Mouse (Mus musculus) ovary, postnatal 36 days (tissue): ENCODE data around the gene Ccdc134.

Experiments used
- DNase-seq: peaks from one replicate; pipeline ENCODE4 v3.0.0; 2022; ENCODE audit warnings: low spot score, mixed read lengths

Gene Ccdc134

DNA sequence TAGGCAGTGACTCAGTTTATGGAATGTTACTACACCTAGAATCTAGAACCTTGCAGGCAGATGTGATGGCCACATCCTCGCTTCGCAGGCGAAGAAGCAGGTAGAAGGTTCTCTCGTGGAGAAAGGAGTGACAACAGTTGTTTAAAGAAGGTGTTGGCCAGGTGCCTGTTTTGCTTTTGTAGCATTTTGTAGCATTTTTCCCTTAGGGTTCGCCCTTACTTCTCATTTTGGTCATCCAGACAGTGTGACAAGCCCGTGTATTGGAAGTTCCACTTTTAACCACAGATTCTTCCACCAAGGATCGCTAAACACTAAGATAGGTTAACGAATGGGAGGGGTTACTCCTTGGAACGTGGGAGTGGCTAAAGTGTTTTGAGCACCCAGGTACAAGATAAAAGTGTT is 20.8 kb downstream of the Ccdc134 start:
- no peak for DNase-seq

- no peak for DNase-seq
Observed at GRCm38 (mm10) chr15:82150042-82150441, 22.3 kb downstream of the Ccdc134 start.

GRCm38 (mm10) chr15:82151176-82151575 is 23.5 kb downstream of the Ccdc134 start:
- DNase-seq = no peak

- no peak for DNase-seq
Observed at GRCm38 (mm10) chr15:82152022-82152421, 24.3 kb downstream of the Ccdc134 start.

DNA sequence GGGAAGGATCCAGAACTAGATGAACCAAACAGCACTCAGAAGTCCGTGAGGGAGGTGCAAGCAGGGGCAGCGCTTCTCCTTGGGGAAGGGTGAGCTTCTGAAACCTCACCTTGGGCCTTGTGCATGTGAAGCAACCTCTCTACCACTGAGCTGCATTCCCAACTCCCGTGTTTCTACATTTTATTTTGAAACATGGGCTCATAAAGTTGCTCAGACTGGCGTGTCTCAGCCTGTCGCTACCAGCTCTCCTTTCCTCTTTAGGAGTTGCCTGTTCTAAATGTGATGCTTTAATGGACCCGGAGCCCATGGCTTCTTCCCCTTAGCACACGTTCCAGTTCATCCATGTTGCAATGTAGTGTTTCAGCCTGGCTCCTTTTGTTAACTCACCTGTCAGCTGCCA is 24.7 kb downstream of the Ccdc134 start:
- no peak for DNase-seq

- DNase-seq = no peak
Observed at GRCm38 (mm10) chr15:82156298-82156697, 28.6 kb downstream of the Ccdc134 start.

GRCm38 (mm10) chr15:82156902-82157301 is 29.2 kb downstream of the Ccdc134 start:
- DNase-seq = no peak

- DNase-seq = no peak
Observed at GRCm38 (mm10) chr15:82158243-82159035, 30.7 kb downstream of the Ccdc134 start.

DNA sequence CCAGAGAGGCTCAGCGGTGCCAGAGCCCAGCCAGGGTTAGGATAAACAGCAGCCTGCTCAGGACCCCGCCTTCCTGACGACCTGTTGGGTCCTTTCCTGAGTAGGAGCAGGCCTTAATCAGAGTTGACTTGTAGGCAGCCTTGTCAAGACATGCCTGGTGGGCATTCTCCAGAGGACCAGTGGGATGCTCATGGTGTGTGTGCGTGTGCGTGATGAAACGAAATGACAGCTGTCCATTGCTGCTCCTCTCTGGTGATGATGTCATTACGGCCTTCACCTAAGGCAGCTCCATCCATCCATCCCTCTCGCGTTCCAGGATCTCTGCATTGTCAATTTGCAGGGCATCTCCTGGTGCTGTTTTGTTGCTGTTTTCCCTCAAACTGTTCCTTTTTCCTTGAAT is 31.7 kb downstream of the Ccdc134 start:
- no peak for DNase-seq

GRCm38 (mm10) chr15:82160731-82161640 is 33.3 kb downstream of the Ccdc134 start:
- DNase-seq = no peak

DNA sequence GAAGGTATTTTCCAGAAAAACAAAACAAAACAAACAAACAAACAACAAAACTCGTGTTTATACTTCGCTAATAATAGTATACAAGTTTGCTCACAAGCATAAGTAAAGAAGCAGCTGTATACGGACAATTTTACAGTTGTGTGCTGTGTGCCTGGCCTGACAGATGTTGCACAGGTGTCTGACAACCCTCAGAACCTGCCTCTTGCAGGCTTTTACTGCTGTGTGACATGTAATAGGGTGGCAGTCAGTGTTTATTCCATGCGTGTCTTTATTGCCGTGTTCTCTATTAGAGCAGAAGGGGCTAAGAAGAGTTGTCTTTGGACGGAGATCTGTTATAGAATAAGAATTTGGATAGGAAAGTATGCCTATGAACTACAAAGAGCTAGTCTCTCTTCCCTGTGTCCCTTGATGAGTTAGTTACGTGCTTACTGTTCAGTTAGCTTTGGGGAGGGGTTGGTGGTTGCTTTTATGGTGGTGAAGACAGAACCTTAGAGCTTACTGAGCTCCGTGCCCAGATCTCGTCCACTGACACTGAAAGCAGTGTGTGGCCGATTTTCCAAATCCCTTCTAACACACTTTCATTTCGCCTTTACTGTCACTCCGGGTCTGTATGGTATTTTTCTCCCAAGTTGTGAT is 34.4 kb downstream of the Ccdc134 start:
- DNase-seq = no peak

DNA sequence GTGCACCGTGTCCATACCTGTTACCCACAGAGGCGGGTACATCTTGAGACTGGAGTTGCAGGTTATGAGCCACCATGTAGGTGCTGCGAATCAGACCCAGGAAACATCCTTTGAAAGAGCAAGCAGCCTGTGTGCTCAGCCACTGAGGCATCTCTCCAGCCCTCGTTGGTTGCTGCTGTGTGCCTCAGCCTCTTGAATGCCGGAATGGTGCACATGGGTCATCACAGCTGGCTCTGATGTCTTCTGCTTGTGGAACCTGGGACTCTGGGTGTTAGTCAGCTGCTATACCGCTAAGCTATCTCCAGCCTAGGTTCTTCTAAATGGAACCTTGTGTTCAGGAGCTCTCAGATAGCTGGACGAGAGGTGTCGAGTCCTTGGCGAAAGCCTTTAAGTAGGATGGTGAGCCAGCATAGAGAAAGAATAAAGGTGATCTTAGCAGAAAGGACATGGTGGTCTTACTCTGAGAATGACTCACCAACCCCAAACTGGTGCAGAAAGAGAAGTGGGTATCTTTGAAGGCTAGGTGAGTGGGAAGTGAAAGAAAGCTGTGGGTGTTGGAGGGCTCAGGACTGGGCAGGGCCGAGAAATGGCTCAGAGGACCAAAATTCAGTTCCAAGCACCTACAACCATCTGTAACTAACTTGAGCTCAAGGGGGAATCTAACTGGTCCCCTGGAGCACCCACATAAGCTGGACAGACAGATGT is 35.8 kb downstream of the Ccdc134 start:
- DNase-seq = no peak

DNA sequence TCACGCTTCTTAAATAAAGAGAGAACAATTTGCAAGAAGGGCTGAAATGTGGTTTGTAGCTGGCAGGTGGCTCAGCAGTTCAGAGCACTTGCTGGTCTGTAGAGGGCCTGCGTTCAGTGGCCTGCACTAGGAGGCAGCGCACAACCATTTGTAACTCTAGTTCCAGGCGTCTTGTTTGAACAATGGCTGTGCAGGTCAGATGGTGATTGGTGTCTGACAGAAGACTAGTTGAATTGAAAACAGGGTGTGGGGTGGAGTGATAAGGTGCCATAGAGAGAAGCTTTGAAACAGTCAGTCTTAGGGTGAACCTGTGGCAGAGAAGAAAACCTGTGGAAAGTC is 36.3 kb downstream of the Ccdc134 start:
- no peak for DNase-seq

- no peak for DNase-seq
Observed at GRCm38 (mm10) chr15:82164496-82164895, 36.8 kb downstream of the Ccdc134 start.

- DNase-seq = peak; percentile 68
Observed at GRCm38 (mm10) chr15:82165332-82166239, 37.9 kb downstream of the Ccdc134 start.

- no peak for DNase-seq
Observed at GRCm38 (mm10) chr15:82166240-82167100, 38.7 kb downstream of the Ccdc134 start.

GRCm38 (mm10) chr15:82167201-82168168 is 39.8 kb downstream of the Ccdc134 start:
- no peak for DNase-seq

- no peak for DNase-seq
Observed at GRCm38 (mm10) chr15:82169671-82170070, 41.9 kb downstream of the Ccdc134 start.
